Mouse (Mus musculus): ENCODE results near the gene Bmper.

GRCm38 (mm10) chr9:23212303-23212702, 10.6 kb upstream of the Bmper start:
- TF ChIP-seq GATA1 (IDR thresholded peaks at IDR 0.05; ENCODE audit: borderline replicate concordance, low read length) (no peak), FLI1 (IDR thresholded peaks at IDR 0.05; ENCODE audit: low read length) (no peak)

Measured in megakaryocyte, embryonic 14.5 days (primary cell).